Mouse (Mus musculus) heart, embryonic 14.5 days (tissue): ENCODE data around the gene Fmnl3. TPM values are rescaled to one million over a fixed set of nuclear protein-coding genes. Genes with fewer than 3 reads are reported as not detected.

Experiments used
- ATAC-seq: fragments of 200-750 bp; cut with Nextera tagmentation; 2 replicates; pipeline ENCODE4 v1.8.0; 2017; ENCODE audit warnings: low read depth, moderate TSS enrichment; ENCODE audit not compliant: insufficient number of reproducible peaks, insufficient read depth, low FRiP score
- H3K27ac ChIP-seq, 2 experiments: fragments of 200-500 bp in 1 of 2; fragments of 300-500 bp in 1 of 2; sonication (generic) in 1 of 2; replicated peaks in 1 of 2; 2 replicates each; pipeline ENCODE4 v1.5.1; 2012 to 2014; ENCODE audit warnings: low read depth in 2 of 2, low read length in 2 of 2, control low read depth in 1 of 2, mild to moderate bottlenecking in 1 of 2, mixed read lengths in 1 of 2; ENCODE audit not compliant: control insufficient read depth in 1 of 2, insufficient read depth in 1 of 2
- H3K27me3 ChIP-seq: fragments of 300-500 bp; sonication (generic); 2 replicates; pipeline ENCODE4 v1.6.1; 2014; ENCODE audit warnings: mild to moderate bottlenecking, low read length, control low read depth; ENCODE audit not compliant: control insufficient read depth, insufficient read depth
- H3K36me3 ChIP-seq: fragments of 300-500 bp; sonication (generic); 2 replicates; pipeline ENCODE4 v1.6.1; 2014; ENCODE audit warnings: mild to moderate bottlenecking, control low read depth, low read length, mixed read lengths; ENCODE audit not compliant: control insufficient read depth, insufficient read depth
- H3K4me1 ChIP-seq, 2 experiments: fragments of 200-500 bp in 1 of 2; fragments of 300-500 bp in 1 of 2; sonication (generic) in 1 of 2; 2 replicates each; pipeline ENCODE4 v1.6.1; 2012 to 2014; ENCODE audit warnings: low read length in 2 of 2, control low read depth in 1 of 2, mixed read lengths in 1 of 2; ENCODE audit not compliant: control insufficient read depth in 2 of 2, insufficient read depth in 2 of 2
- H3K4me2 ChIP-seq: fragments of 300-500 bp; sonication (generic); 2 replicates; pipeline ENCODE4 v1.6.1; 2014; ENCODE audit warnings: mild to moderate bottlenecking, low read length
- H3K4me3 ChIP-seq, 2 experiments: fragments of 200-500 bp in 1 of 2; fragments of 300-500 bp in 1 of 2; sonication (generic) in 1 of 2; 2 replicates each; pipeline ENCODE4 v1.5.1; 2012 to 2014; ENCODE audit warnings: low read length in 2 of 2, mild to moderate bottlenecking in 2 of 2, control low read depth in 1 of 2, low read depth in 1 of 2, moderate library complexity in 1 of 2; ENCODE audit not compliant: control insufficient read depth in 1 of 2, insufficient read depth in 1 of 2
- H3K9ac ChIP-seq: fragments of 300-500 bp; sonication (generic); 2 replicates; pipeline ENCODE4 v1.6.1; 2014; ENCODE audit warnings: mild to moderate bottlenecking, low read length
- H3K9me3 ChIP-seq: fragments of 300-500 bp; sonication (generic); 2 replicates; pipeline ENCODE4 v1.6.1; 2016; ENCODE audit warnings: low read length, control low read depth; ENCODE audit not compliant: control insufficient read depth
- WGBS: fragments of 180-500 bp; shearing (Covaris S2); extraction: QIAGEN DNeasy Blood & Tissue Kit; methylation state at CpG from one replicate; pipeline ENCODE4 v1.1.7; 2014; 5-methylcytosine and 5-hydroxymethylcytosine counted together
- polyA plus RNA-seq: library from polyadenylated mRNA; unstranded; fragments of >200 nt; fragmentation: Nextera tagmentation; extraction: Ambion mirVana; gene quantifications from 2 replicates; pipeline ENCODE4 v1.2.1, GENCODE M21; 2014

Fmnl3 gene
- polyA plus RNA-seq, 1 experiment from 2014 or later = 14.4 TPM

GRCm38 (mm10) chr15:99355660-99356059 lies 14.6 kb downstream of the Fmnl3 start:
- ATAC-seq = no peak
- peaks cover 26 to 56% of the 10 kb centered on the region in 2 experiments for H3K4me1 ChIP-seq
- no peaks in the 10 kb centered on the region for H3K27me3 ChIP-seq
- no peak overlapping the region for H3K4me3 ChIP-seq
- 0 out of 2 replicates have a peak, but pooled peaks cover 3% of the 10 kb centered on the region for H3K36me3 ChIP-seq
- H3K9me3 ChIP-seq = no peaks in the 10 kb centered on the region
- H3K27ac ChIP-seq = peak overlapping the region; percentile 55 to 66; a peak in 3 of 4 replicates
- H3K9ac ChIP-seq = peak overlapping the region; percentile 38; the same call in 1 of the 2 replicates
- 34% methylated on average over 6 of the region's 6 CpGs for WGBS
- H3K4me2 ChIP-seq = no peak overlapping the region

- H3K27me3 ChIP-seq = no peaks in the 10 kb centered on the region
- ATAC-seq = no peak
- H3K9me3 ChIP-seq = no peaks in the 10 kb centered on the region
- H3K36me3 ChIP-seq = 0 out of 2 replicates have a peak, but pooled peaks cover 3% of the 10 kb centered on the region
- H3K4me1 ChIP-seq = peaks cover 23 to 56% of the 10 kb centered on the region in 2 experiments
- H3K4me2 ChIP-seq = no peak overlapping the region
- H3K4me3 ChIP-seq = no peak overlapping the region
- 0 out of 2 replicates have a peak overlapping the region, but pooled peaks have one; percentile 1 for H3K9ac ChIP-seq
- 30% methylated on average over 5 of the region's 5 CpGs for WGBS
- 0 out of 4 replicates have a peak overlapping the region, but pooled peaks of 1 of the 2 experiments have one; percentile 19 for H3K27ac ChIP-seq
Measured at GRCm38 (mm10) chr15:99352306-99352705, 18.0 kb downstream of the Fmnl3 start.

DNA sequence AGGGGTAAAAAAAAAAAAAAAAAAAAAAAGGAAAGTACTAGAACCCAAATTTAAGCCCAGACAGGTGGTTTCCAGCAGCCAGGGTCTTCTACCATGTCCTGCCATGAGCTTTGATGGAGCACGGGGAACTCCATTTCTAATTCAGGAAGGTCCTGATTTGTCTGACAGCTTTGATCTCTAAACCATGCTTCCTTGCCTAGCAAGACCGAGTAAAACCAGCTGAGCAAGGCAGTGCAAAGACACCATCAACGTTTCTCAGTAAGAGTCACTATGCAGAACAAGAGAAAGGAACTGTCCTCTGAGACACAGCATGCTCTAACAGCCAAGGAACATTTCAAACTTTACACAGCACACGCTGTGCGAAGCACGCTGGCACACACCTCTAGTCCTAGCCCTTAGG lies 18.7 kb downstream of the Fmnl3 start:
- no peak for ATAC-seq
- Histone ChIP-seq H3K9me3 (no peaks in the 10 kb centered on the region), H3K27me3 (no peaks in the 10 kb centered on the region), H3K9ac (no peak overlapping the region), H3K4me2 (no peak overlapping the region), H3K27ac (0 out of 4 replicates have a peak overlapping the region, but pooled peaks of 1 of the 2 experiments have one; percentile 19), H3K36me3 (0 out of 2 replicates have a peak, but pooled peaks cover 3% of the 10 kb centered on the region), H3K4me3 (no peak overlapping the region), H3K4me1 (peaks cover 16 to 49% of the 10 kb centered on the region in 2 experiments)
- WGBS = 57% methylated on average over 6 of the region's 6 CpGs

- Histone ChIP-seq H3K4me3 (no peak overlapping the region), H3K4me2 (no peak overlapping the region), H3K9me3 (no peaks in the 10 kb centered on the region), H3K9ac (no peak overlapping the region; the same call in 1 of the 2 replicates), H3K4me1 (peaks cover 42 to 63% of the 10 kb centered on the region in 2 experiments), H3K27ac (peak overlapping the region in 1 of 2 experiments; percentile 93; a peak in 3 of 4 replicates), H3K36me3 (no peaks in the 10 kb centered on the region), H3K27me3 (no peaks in the 10 kb centered on the region)
- no peak for ATAC-seq
- 48% methylated on average over 4 of the region's 4 CpGs for WGBS
Measured at GRCm38 (mm10) chr15:99344961-99345360, 25.3 kb downstream of the Fmnl3 start.

DNA sequence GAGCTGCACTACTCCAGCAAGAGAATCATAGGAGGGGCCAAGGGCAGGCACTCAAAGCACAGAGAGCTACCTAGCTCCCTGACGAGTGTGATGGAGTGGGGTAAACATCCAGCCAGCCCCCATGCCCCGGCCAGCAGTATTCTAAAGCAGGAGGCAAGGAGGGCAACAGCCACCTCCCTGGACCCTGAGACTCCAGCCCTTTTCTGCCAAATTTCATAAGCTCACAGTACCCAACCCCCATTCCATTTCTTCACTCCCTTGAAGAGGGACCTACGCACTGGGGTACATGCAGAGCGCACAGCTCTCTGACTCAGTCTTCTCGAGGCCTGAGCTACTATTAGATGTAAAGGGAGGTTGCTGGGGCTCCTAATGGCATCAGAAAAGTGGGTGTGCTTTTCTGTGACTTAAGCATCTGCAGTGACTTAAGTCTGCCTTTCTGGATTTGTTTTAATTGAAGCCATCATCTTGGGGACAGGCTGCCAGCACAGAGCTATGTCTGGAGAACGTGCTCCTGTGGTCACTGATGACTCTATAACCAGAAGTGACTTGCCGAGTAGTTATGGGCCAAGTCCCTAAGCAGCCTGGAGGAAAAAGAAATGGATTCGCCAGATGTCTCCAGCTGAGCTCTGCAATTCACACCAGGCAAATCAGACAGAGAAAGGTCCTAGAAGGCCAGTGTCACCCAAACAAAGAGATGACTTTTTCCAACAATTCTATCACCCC lies 26.0 kb downstream of the Fmnl3 start:
- Histone ChIP-seq H3K9me3 (no peaks in the 10 kb centered on the region), H3K4me3 (no peak overlapping the region), H3K36me3 (no peaks in the 10 kb centered on the region), H3K27ac (peak overlapping the region; percentile 91 to 93), H3K4me2 (peak overlapping the region; percentile 48), H3K27me3 (no peaks in the 10 kb centered on the region), H3K4me1 (peaks cover 45 to 68% of the 10 kb centered on the region in 2 experiments), H3K9ac (peak overlapping the region; percentile 66)
- 0 out of 2 replicates have a peak, but pooled peaks have one; percentile 6 for ATAC-seq
- 56% methylated on average over 8 of the region's 8 CpGs for WGBS

DNA sequence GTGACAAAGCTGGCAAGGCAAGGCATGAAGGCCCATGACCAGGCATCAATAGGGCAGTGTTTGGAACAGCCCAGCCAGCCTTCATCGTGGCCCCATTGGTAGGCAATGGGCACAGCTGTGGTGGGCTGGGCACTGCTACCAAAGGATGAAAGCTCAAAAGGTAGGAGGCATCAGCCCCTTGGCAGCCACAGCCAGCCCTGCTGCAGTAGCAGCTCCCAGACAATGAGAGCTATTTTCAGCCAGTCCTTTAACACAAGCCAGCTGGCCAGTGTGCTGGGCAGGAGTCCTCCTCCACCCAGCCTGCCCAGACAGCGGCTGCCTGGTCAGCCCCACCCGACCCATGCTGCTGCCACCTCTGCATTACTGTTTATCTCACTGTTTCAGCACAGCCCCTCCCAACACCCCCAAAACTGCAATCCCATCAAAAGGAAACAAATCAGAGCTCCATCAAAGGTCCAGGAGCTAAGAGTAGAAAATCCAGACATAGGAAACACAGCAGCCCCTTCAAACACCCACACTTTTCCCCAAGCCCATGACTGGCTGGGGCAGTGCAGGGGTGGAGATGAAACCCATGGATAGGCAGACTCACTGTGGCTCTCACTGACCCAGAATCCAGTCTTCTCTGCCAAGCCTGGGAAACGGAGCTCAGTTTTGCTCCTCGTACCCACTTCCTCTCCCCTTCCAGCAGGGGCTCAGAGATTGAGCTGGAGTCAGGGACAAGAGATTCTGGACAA lies 26.7 kb downstream of the Fmnl3 start:
- peak overlapping the region; percentile 91 to 93 for H3K27ac ChIP-seq
- no peaks in the 10 kb centered on the region for H3K36me3 ChIP-seq
- H3K4me1 ChIP-seq = peaks cover 45 to 74% of the 10 kb centered on the region in 2 experiments
- ATAC-seq = peak; percentile 85
- no peaks in the 10 kb centered on the region for H3K27me3 ChIP-seq
- H3K9me3 ChIP-seq = no peaks in the 10 kb centered on the region
- peak overlapping the region; percentile 48 for H3K4me2 ChIP-seq
- 15% methylated on average over 5 of the region's 5 CpGs for WGBS
- H3K9ac ChIP-seq = peak overlapping the region; percentile 66
- H3K4me3 ChIP-seq = no peak overlapping the region

- Histone ChIP-seq H3K36me3 (no peaks in the 10 kb centered on the region), H3K27ac (peak overlapping the region; percentile 91 to 93; a peak in 3 of 4 replicates), H3K4me2 (no peak overlapping the region), H3K9me3 (no peaks in the 10 kb centered on the region), H3K4me1 (peaks cover 50 to 72% of the 10 kb centered on the region in 2 experiments), H3K27me3 (no peaks in the 10 kb centered on the region), H3K4me3 (no peak overlapping the region), H3K9ac (peak overlapping the region; percentile 66; the same call in 1 of the 2 replicates)
- no peak for ATAC-seq
- 44% methylated on average over 9 of the region's 9 CpGs for WGBS
Measured at GRCm38 (mm10) chr15:99342194-99342981, 27.9 kb downstream of the Fmnl3 start.
